Mouse (Mus musculus) midbrain, embryonic 11.5 days (tissue): ENCODE data around the gene Ilk. TPM values are rescaled to one million over a fixed set of nuclear protein-coding genes. Genes with fewer than 3 reads are reported as not detected.

Experiments
- ATAC-seq: fragments of 200-750 bp; cut with Nextera tagmentation; 2 replicates; pipeline ENCODE4 v1.8.0; 2017; ENCODE audit warnings: moderate TSS enrichment, moderate library complexity; ENCODE audit not compliant: low FRiP score
- DNase-seq: peaks from one replicate; pipeline ENCODE4 v3.0.0; 2015; ENCODE audit warnings: low spot score; ENCODE audit errors: missing footprints
- H3K27ac ChIP-seq: fragments of 300-500 bp; sonication (generic); 2 replicates; pipeline ENCODE4 v1.5.1; 2014; ENCODE audit warnings: low read depth, low read length
- H3K27me3 ChIP-seq: fragments of 300-500 bp; sonication (generic); 2 replicates; pipeline ENCODE4 v1.6.1; 2014; ENCODE audit warnings: mild to moderate bottlenecking, low read length, moderate library complexity, mixed read lengths; ENCODE audit not compliant: control insufficient read depth, insufficient read depth
- H3K36me3 ChIP-seq: fragments of 300-500 bp; sonication (generic); 2 replicates; pipeline ENCODE4 v1.6.1; 2014; ENCODE audit warnings: mild to moderate bottlenecking, low read length, moderate library complexity, mixed read lengths; ENCODE audit not compliant: control insufficient read depth, insufficient read depth
- H3K4me1 ChIP-seq: fragments of 300-500 bp; sonication (generic); 2 replicates; pipeline ENCODE4 v1.6.1; 2014; ENCODE audit warnings: low read length; ENCODE audit not compliant: control insufficient read depth, insufficient read depth
- H3K4me2 ChIP-seq: fragments of 300-500 bp; sonication (generic); 2 replicates; pipeline ENCODE4 v1.6.1; 2014; ENCODE audit warnings: mild to moderate bottlenecking, moderate library complexity
- H3K4me3 ChIP-seq: fragments of 300-500 bp; sonication (generic); 2 replicates; pipeline ENCODE4 v1.5.1; 2014; ENCODE audit warnings: low read depth, low read length
- H3K9ac ChIP-seq: fragments of 300-500 bp; sonication (generic); 2 replicates; pipeline ENCODE4 v1.6.1; 2014; ENCODE audit warnings: low read length
- H3K9me3 ChIP-seq: fragments of 300-500 bp; sonication (generic); 2 replicates; pipeline ENCODE4 v1.6.1; 2016; ENCODE audit warnings: low read length; ENCODE audit not compliant: control insufficient read depth
- WGBS: fragments of 180-500 bp; shearing (Covaris S2); extraction: QIAGEN DNeasy Blood & Tissue Kit; methylation state at CpG from one replicate; pipeline ENCODE4 v1.1.7; 2014; 5-methylcytosine and 5-hydroxymethylcytosine counted together
- polyA plus RNA-seq: library from polyadenylated mRNA; unstranded; fragments of >200 nt; fragmentation: Nextera tagmentation; extraction: Ambion mirVana; gene quantifications from 2 replicates; pipeline ENCODE4 v1.2.1, GENCODE M21; 2014

The Ilk gene
- polyA plus RNA-seq, 1 experiment from 2014 or later: 238 TPM

- peak; percentile 96 for DNase-seq
- peaks cover 31% of the 10 kb centered on the region for H3K4me1 ChIP-seq
- H3K27me3 ChIP-seq: no peaks in the 10 kb centered on the region
- peak; percentile 86 for ATAC-seq
- H3K27ac ChIP-seq: peak within 1 kb of the TSS; percentile 84
- no peaks in the 10 kb centered on the region for H3K36me3 ChIP-seq
- peak within 1 kb of the TSS; percentile 55 for H3K4me2 ChIP-seq
- H3K9ac ChIP-seq: peak within 1 kb of the TSS; percentile 99
- H3K9me3 ChIP-seq: no peaks in the 10 kb centered on the region
- WGBS: under 1% methylated on average over 66 of the region's 97 CpGs
- peak within 1 kb of the TSS; percentile 88 for H3K4me3 ChIP-seq
These were observed 51.1 kb downstream of the Ilk start, which contains the start of gene Dchs1 for GRCm38 (mm10) chr7:105787285-105788140. Gene Dchs1, minus strand, starts transcription at chr7:105787654.

GRCm38 (mm10) chr7:105791147-105791546 is 54.8 kb downstream of the Ilk start:
- H3K9me3 ChIP-seq: no peaks in the 10 kb centered on the region
- no peak overlapping the region for H3K4me2 ChIP-seq
- H3K27ac ChIP-seq: no peak overlapping the region
- H3K4me3 ChIP-seq: no peak overlapping the region
- WGBS: 88% methylated on average over 1 of the region's 1 CpGs
- H3K36me3 ChIP-seq: no peaks in the 10 kb centered on the region
- no peak overlapping the region for H3K9ac ChIP-seq
- H3K27me3 ChIP-seq: no peaks in the 10 kb centered on the region
- H3K4me1 ChIP-seq: peaks cover 9% of the 10 kb centered on the region
- ATAC-seq (no peak), DNase-seq (no peak)

Other genes with a start within 250 kb of the Ilk start
- gene Smpd1, start 182.2 kb upstream of the Ilk start, polyA plus RNA-seq: 42.0 and 47.3 TPM in 2 replicates
- gene Apbb1, start 154.9 kb upstream of the Ilk start, polyA plus RNA-seq: 100 and 103 TPM in 2 replicates
- 0.11 and 0.29 TPM in 2 replicates for gene Hpx, start 136.5 kb upstream of the Ilk start, polyA plus RNA-seq
- gene Trim3, start 103.0 kb upstream of the Ilk start, polyA plus RNA-seq: 20.3 and 23.8 TPM in 2 replicates
- 118 and 141 TPM in 2 replicates for gene Timm10b, start 96.5 kb upstream of the Ilk start, polyA plus RNA-seq
- gene Arfip2, start 96.2 kb upstream of the Ilk start, polyA plus RNA-seq: 70.1 and 72.9 TPM in 2 replicates
- gene Gm45799, start 96.0 kb upstream of the Ilk start, polyA plus RNA-seq: 10.5 and 11.9 TPM in 2 replicates
- 1.00 and 1.3 TPM in 2 replicates for gene Dnhd1, start 85.8 kb upstream of the Ilk start, polyA plus RNA-seq
- gene Rrp8, start 793 bp downstream of the Ilk start, polyA plus RNA-seq: 41.2 and 45.0 TPM in 2 replicates
- gene Taf10, start 7.8 kb downstream of the Ilk start, polyA plus RNA-seq: 163 and 195 TPM in 2 replicates
- gene Tpp1, start 15.6 kb downstream of the Ilk start, polyA plus RNA-seq: 54.1 and 57.9 TPM in 2 replicates
- 10.7 and 12.7 TPM in 2 replicates for gene Dchs1, start 51.1 kb downstream of the Ilk start, polyA plus RNA-seq
- 245 and 258 TPM in 2 replicates for gene Mrpl17, start 74.5 kb downstream of the Ilk start, polyA plus RNA-seq
- gene Gm4070, start 217.4 kb downstream of the Ilk start, polyA plus RNA-seq: 0.07 and 0.36 TPM in 2 replicates